Mouse (Mus musculus) liver, adult 2 months (tissue): ENCODE measurements around the gene Spty2d1.

Experiments used
- CTCF ChIP-seq: fragments of 200-500 bp; IDR thresholded peaks from 2 replicates; pipeline ENCODE4 v1.5.1; 2011; ENCODE audit warnings: low read depth, low read length, control low read depth
- POLR2A ChIP-seq: fragments of 200-500 bp; IDR thresholded peaks from 2 replicates; pipeline ENCODE4 v1.6.1; 2011; ENCODE audit warnings: low read length, control low read depth; ENCODE audit not compliant: insufficient read depth; ENCODE audit errors: extremely low read depth

DNA sequence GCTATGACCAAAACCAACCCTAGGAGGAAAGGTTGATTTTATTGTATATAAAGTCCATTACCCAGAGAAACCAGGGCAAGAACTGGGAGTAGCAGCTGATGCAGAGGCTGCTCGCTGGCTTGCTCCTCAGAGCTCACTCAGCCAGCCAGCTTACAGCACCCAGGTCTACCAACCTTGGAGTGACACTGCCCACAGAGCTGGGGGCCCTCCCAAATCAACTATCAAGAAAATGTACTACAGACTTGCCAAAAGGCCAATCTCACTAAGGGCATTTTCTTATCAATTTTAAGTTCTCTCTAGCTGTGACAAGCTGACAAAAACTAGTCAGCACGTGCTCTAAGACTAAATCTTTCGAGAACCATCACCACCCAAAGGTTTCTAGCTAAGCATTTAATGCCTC lies 12.7 kb downstream of the Spty2d1 start:
- no peak for TF ChIP-seq CTCF
- no peak for TF ChIP-seq POLR2A
